Mouse (Mus musculus): ENCODE data around the gene Ttc17.
A peak's percentile ranks its signal among the peaks of the same experiment; 100 is the strongest.

The Ttc17 gene

GRCm38 (mm10) chr2:94297467-94297866 is 109.0 kb downstream of the Ttc17 start:
- no peak for DNase-seq (ENCODE audit: low spot score in 2 of 2)

- peak; percentile 7 to 25 for DNase-seq (ENCODE audit: low spot score in 2 of 2)
Measured at GRCm38 (mm10) chr2:94290483-94290882, 116.0 kb downstream of the Ttc17 start.

GRCm38 (mm10) chr2:94289659-94290058 is 116.8 kb downstream of the Ttc17 start:
- DNase-seq (ENCODE audit: low spot score in 2 of 2) = no peak

- DNase-seq (ENCODE audit: low spot score in 2 of 2) = no peak
Measured at GRCm38 (mm10) chr2:94289169-94289568, 117.3 kb downstream of the Ttc17 start.

GRCm38 (mm10) chr2:94288086-94288485 is 118.4 kb downstream of the Ttc17 start:
- DNase-seq (ENCODE audit: low spot score in 2 of 2) = no peak

GRCm38 (mm10) chr2:94287435-94287834 is 119.1 kb downstream of the Ttc17 start:
- no peak for DNase-seq (ENCODE audit: low spot score in 2 of 2)

- no peak for DNase-seq (ENCODE audit: low spot score in 2 of 2)
Measured at GRCm38 (mm10) chr2:94283526-94283925, 123.0 kb downstream of the Ttc17 start.

GRCm38 (mm10) chr2:94279596-94279995 is 126.9 kb downstream of the Ttc17 start:
- no peak for DNase-seq (ENCODE audit: low spot score in 2 of 2)

GRCm38 (mm10) chr2:94276103-94276502 is 130.4 kb downstream of the Ttc17 start:
- DNase-seq (ENCODE audit: low spot score in 2 of 2) = no peak

- DNase-seq (ENCODE audit: low spot score in 2 of 2) = no peak
Measured at GRCm38 (mm10) chr2:94275658-94276057, 130.8 kb downstream of the Ttc17 start.

GRCm38 (mm10) chr2:94273154-94274021 is 133.1 kb downstream of the Ttc17 start:
- peak; percentile 30 to 48 for DNase-seq (ENCODE audit: low spot score in 2 of 2)

- no peak for DNase-seq (ENCODE audit: low spot score in 2 of 2)
Measured at GRCm38 (mm10) chr2:94271176-94271575, 135.3 kb downstream of the Ttc17 start.

GRCm38 (mm10) chr2:94268835-94269234 is 137.7 kb downstream of the Ttc17 start:
- DNase-seq (ENCODE audit: low spot score in 2 of 2) = no peak

GRCm38 (mm10) chr2:94267213-94267850 is 139.2 kb downstream of the Ttc17 start:
- no peak for DNase-seq (ENCODE audit: low spot score in 2 of 2)

- DNase-seq (ENCODE audit: low spot score in 2 of 2) = no peak
Measured at GRCm38 (mm10) chr2:94266381-94267160, 139.9 kb downstream of the Ttc17 start.

GRCm38 (mm10) chr2:94265221-94266191 is 141.0 kb downstream of the Ttc17 start:
- DNase-seq (ENCODE audit: low spot score in 2 of 2) = no peak

- no peak for DNase-seq (ENCODE audit: low spot score in 2 of 2)
Measured at GRCm38 (mm10) chr2:94264631-94265098, 141.8 kb downstream of the Ttc17 start.

- no peak for DNase-seq (ENCODE audit: low spot score in 2 of 2)
Measured at GRCm38 (mm10) chr2:94264006-94264405, 142.5 kb downstream of the Ttc17 start.

GRCm38 (mm10) chr2:94263530-94263937 is 143.0 kb downstream of the Ttc17 start:
- no peak for DNase-seq (ENCODE audit: low spot score in 2 of 2)

- DNase-seq (ENCODE audit: low spot score in 2 of 2) = no peak
Measured at GRCm38 (mm10) chr2:94262917-94263529, 143.5 kb downstream of the Ttc17 start.

- no peak for DNase-seq (ENCODE audit: low spot score in 2 of 2)
Measured at GRCm38 (mm10) chr2:94254102-94254501, 152.4 kb downstream of the Ttc17 start.
